Mouse (Mus musculus): ENCODE data around the gene Prss28.

- TF ChIP-seq POLR2A (IDR thresholded peaks at IDR 0.05; ENCODE audit: control insufficient read depth, low read depth, low read length) (no peak), CTCF (IDR thresholded peaks at IDR 0.05; ENCODE audit: control insufficient read depth, insufficient read depth, insufficient replicate concordance, low read depth, low read length) (no peak)
Observed at GRCm38 (mm10) chr17:25318354-25318753, 9.9 kb downstream of the Prss28 start, which contains the start of gene Prss29.

Data from testis, adult 2 months (tissue).